Mouse (Mus musculus) retina, postnatal 7 days (tissue): Measurements from ENCODE around the gene Pdgfb.

Source experiments
- DNase-seq: peaks from one replicate; pipeline ENCODE4 v3.0.0-alpha.2; 2012; ENCODE audit warnings: low read depth, low spot score

Gene Pdgfb

GRCm38 (mm10) chr15:80034913-80035312 is 20.1 kb upstream of the Pdgfb start:
- DNase-seq = no peak

- DNase-seq = no peak
Observed at GRCm38 (mm10) chr15:80034366-80034765, 19.6 kb upstream of the Pdgfb start.

GRCm38 (mm10) chr15:80031133-80031532 is 16.4 kb upstream of the Pdgfb start:
- DNase-seq = no peak

GRCm38 (mm10) chr15:80030399-80030798 is 15.6 kb upstream of the Pdgfb start:
- no peak for DNase-seq

- no peak for DNase-seq
Observed at GRCm38 (mm10) chr15:80028862-80029261, 14.1 kb upstream of the Pdgfb start.

GRCm38 (mm10) chr15:80026689-80027353 is 12.0 kb upstream of the Pdgfb start:
- DNase-seq = no peak

GRCm38 (mm10) chr15:80026061-80026460 is 11.3 kb upstream of the Pdgfb start:
- DNase-seq = no peak

GRCm38 (mm10) chr15:80025615-80026014 is 10.8 kb upstream of the Pdgfb start:
- DNase-seq = no peak

- no peak for DNase-seq
Observed at GRCm38 (mm10) chr15:80024331-80025313, 9.8 kb upstream of the Pdgfb start.

GRCm38 (mm10) chr15:80020516-80020915 is 5.7 kb upstream of the Pdgfb start:
- DNase-seq = no peak

GRCm38 (mm10) chr15:80019625-80020024 is 4.8 kb upstream of the Pdgfb start:
- no peak for DNase-seq

- DNase-seq = no peak
Observed at GRCm38 (mm10) chr15:80019220-80019619, 4.4 kb upstream of the Pdgfb start.

GRCm38 (mm10) chr15:80016563-80017301 is 2.0 kb upstream of the Pdgfb start:
- DNase-seq = no peak

- no peak for DNase-seq
Observed at GRCm38 (mm10) chr15:80015211-80015952, 605 bp upstream of the Pdgfb start.

GRCm38 (mm10) chr15:80014031-80014320 is 801 bp downstream of the Pdgfb start:
- DNase-seq = no peak

- no peak for DNase-seq
Observed at GRCm38 (mm10) chr15:80013256-80014030, 1.3 kb downstream of the Pdgfb start.

GRCm38 (mm10) chr15:80012527-80013201 is 2.1 kb downstream of the Pdgfb start:
- DNase-seq = no peak

GRCm38 (mm10) chr15:80011778-80012526 is 2.8 kb downstream of the Pdgfb start:
- DNase-seq = peak; percentile 36

GRCm38 (mm10) chr15:80011194-80011593 is 3.6 kb downstream of the Pdgfb start:
- no peak for DNase-seq
